Comparison of ENCODE assay signal across 7 mouse cellular contexts in genomic region chr1:52118860-52119591, GRCm38 (mm10). TPM values are rescaled to one million over a fixed set of nuclear protein-coding genes. Genes with fewer than 3 reads are reported as not detected.
DNase-seq lines count a peak whose midpoint lies in the region; ATAC-seq and TF ChIP-seq lines count a peak whose summit lies in the region.

Gene Stat1 (plus strand): TSS chr1:52119440.

- peak; percentile 75 for DNase-seq in adrenal gland, adult 8-10 months
- peak; percentile 94 for DNase-seq in embryo, embryonic 9.5 days (ENCODE audit: extremely low spot score)
- peak; percentile 33 for DNase-seq in gonadal fat pad, adult 2 months (ENCODE audit: low read depth)
- DNase-seq in left cerebral cortex, postnatal 4 days: peak; percentile 87

- H3K9me3 ChIP-seq in intestine, postnatal 0 days (ENCODE audit: control insufficient read depth): no peaks in the 10 kb centered on the region
- H3K9me3 ChIP-seq in midbrain, embryonic 12.5 days: no peaks in the 10 kb centered on the region

- ATAC-seq in intestine, postnatal 0 days: peak; percentile 94
- peak; percentile 94 for ATAC-seq in midbrain, embryonic 12.5 days (ENCODE audit: low FRiP score, low read depth)

- peak; percentile 83 for TF ChIP-seq POLR2A in small intestine, adult 2 months (IDR thresholded peaks at IDR 0.05; ENCODE audit: low read depth, low read length)

- H3K36me3 ChIP-seq in intestine, postnatal 0 days (ENCODE audit: control insufficient read depth, insufficient read depth): peaks cover 15% of the 10 kb centered on the region
- no peaks in the 10 kb centered on the region for H3K36me3 ChIP-seq in midbrain, embryonic 12.5 days
- H3K36me3 ChIP-seq in small intestine, adult 2 months (ENCODE audit: control insufficient read depth, insufficient read depth, low read length): peaks cover 22% of the 10 kb centered on the region

- H3K4me2 ChIP-seq in intestine, postnatal 0 days (replicated peaks; ENCODE audit: low read depth): peak within 1 kb of the TSS; percentile 81
- peak within 1 kb of the TSS; percentile 82 for H3K4me2 ChIP-seq in midbrain, embryonic 12.5 days (replicated peaks)

- 2% methylated on average over 37 of the region's 37 CpGs for WGBS in intestine, postnatal 0 days
- 4% methylated on average over 37 of the region's 37 CpGs for WGBS in midbrain, embryonic 12.5 days
- 3% methylated on average over 37 of the region's 37 CpGs for WGBS in small intestine, adult 2 months

- H3K4me1 ChIP-seq in intestine, postnatal 0 days (replicated peaks; ENCODE audit: control insufficient read depth, insufficient read depth, low read length): 0 out of 2 replicates have a peak, but pooled peaks cover 4% of the 10 kb centered on the region
- H3K4me1 ChIP-seq in midbrain, embryonic 12.5 days: peaks cover 14% of the 10 kb centered on the region
- H3K4me1 ChIP-seq in small intestine, adult 2 months (ENCODE audit: control insufficient read depth, insufficient read depth, insufficient read length, low read length): peaks cover 11% of the 10 kb centered on the region

- intact Hi-C loops in left cerebral cortex, postnatal 4 days (cut with DNase I): no loop called here

- peak within 1 kb of the TSS; percentile 95 for H3K27ac ChIP-seq in intestine, postnatal 0 days (ENCODE audit: low read depth, low read length)
- peak within 1 kb of the TSS; percentile 44 for H3K27ac ChIP-seq in midbrain, embryonic 12.5 days (replicated peaks)
- peak within 1 kb of the TSS; percentile 91 for H3K27ac ChIP-seq in small intestine, adult 2 months (ENCODE audit: insufficient read depth, low read depth, low read length)

- H3K27me3 ChIP-seq in intestine, postnatal 0 days (replicated peaks; ENCODE audit: control insufficient read depth, insufficient read depth, low read length): no peaks in the 10 kb centered on the region
- H3K27me3 ChIP-seq in midbrain, embryonic 12.5 days: peaks cover 3% of the 10 kb centered on the region; the same call in 1 of the 2 replicates
- no peaks in the 10 kb centered on the region for H3K27me3 ChIP-seq in small intestine, adult 2 months (ENCODE audit: control insufficient read depth, insufficient read depth, low read length)

- peak; percentile 58 for TF ChIP-seq CTCF in intestine, postnatal 0 days (IDR thresholded peaks at IDR 0.05; ENCODE audit: low read depth)
- TF ChIP-seq CTCF in small intestine, adult 2 months (IDR thresholded peaks at IDR 0.05; ENCODE audit: extremely low read depth, insufficient read length, insufficient replicate concordance, low read depth, low read length): 0 out of 2 replicates have a peak, but pooled peaks have one; percentile 34

- H3K9ac ChIP-seq in intestine, postnatal 0 days (ENCODE audit: low read depth, low read length): peak within 1 kb of the TSS; percentile 79
- H3K9ac ChIP-seq in midbrain, embryonic 12.5 days (replicated peaks): peak within 1 kb of the TSS; percentile 70

- peak within 1 kb of the TSS; percentile 99 for H3K4me3 ChIP-seq in intestine, postnatal 0 days (ENCODE audit: low read depth, low read length)
- H3K4me3 ChIP-seq in midbrain, embryonic 12.5 days: peak within 1 kb of the TSS; percentile 73
- H3K4me3 ChIP-seq in small intestine, adult 2 months (ENCODE audit: low read depth, low read length): peak within 1 kb of the TSS; percentile 99

RNA-seq across cellular contexts. Expression of gene Stat1, which starts in this region (rescaled TPM):
- total RNA-seq in adrenal gland, adult 8-10 months (2022): 100 to 1,000 TPM in 1 of 4 experiments, 10 to 100 TPM in 3; 67.0 to 111 (median 83.5) TPM
- 37.1 and 40.0 TPM in 2 replicates for polyA plus RNA-seq in gonadal fat pad, adult 2 months (2012; rRNA removed)
- polyA plus RNA-seq in intestine, postnatal 0 days (2015; fragmentation: Nextera tagmentation; extraction: Ambion mirVana): 62.6 and 67.2 TPM in 2 replicates
- total RNA-seq in left cerebral cortex, postnatal 4 days (2021): 1 to 10 TPM; 7.9 to 9.5 TPM
- 14.2 and 14.7 TPM in 2 replicates for polyA plus RNA-seq in midbrain, embryonic 12.5 days (2016; fragmentation: Nextera tagmentation; extraction: Ambion mirVana)
- polyA plus RNA-seq in small intestine, adult 2 months (2012; rRNA removed): 26.3 and 87.0 TPM in 2 replicates

Comparison
In these comparisons a context has a peak if more than half of its experiments do, and no peak if none do; other contexts are left out.
1. Peak in every context shown above with its lines: DNase-seq, ATAC-seq, H3K4me3 ChIP-seq and H3K27ac ChIP-seq.
2. RNA of gene Stat1 (total RNA-seq): 67.0 to 111 TPM in adrenal gland, adult 8-10 months; 7.9 to 9.5 TPM in left cerebral cortex, postnatal 4 days; every median in the first group is over 4 times any median in the second.
3. DNase-seq: peak in every context shown above with its lines; median percentile 94 in embryo, embryonic 9.5 days; 87 in left cerebral cortex, postnatal 4 days; 75 in adrenal gland, adult 8-10 months; 33 in gonadal fat pad, adult 2 months.
4. H3K27ac ChIP-seq: peak in every context shown above with its lines; median percentile 95 in intestine, postnatal 0 days; 91 in small intestine, adult 2 months; 44 in midbrain, embryonic 12.5 days.